Mouse (Mus musculus) heart, embryonic 13.5 days (tissue): ENCODE results near the gene Mrpl23. TPM values are rescaled to one million over a fixed set of nuclear protein-coding genes. Genes with fewer than 3 reads are reported as not detected.

ENCODE experiments used
- ATAC-seq: fragments of 200-750 bp; cut with Nextera tagmentation; 2 replicates; pipeline ENCODE4 v1.8.0; 2017; ENCODE audit warnings: moderate TSS enrichment; ENCODE audit not compliant: insufficient number of reproducible peaks, low FRiP score, low TSS enrichment; ENCODE audit errors: extremely low read depth
- H3K27ac ChIP-seq: fragments of 300-500 bp; sonication (generic); replicated peaks from 2 replicates; pipeline ENCODE4 v1.5.1; 2015; ENCODE audit warnings: moderate library complexity, mild to moderate bottlenecking, inconsistent platforms
- H3K27me3 ChIP-seq: fragments of 300-500 bp; sonication (generic); replicated peaks from 2 replicates; pipeline ENCODE4 v1.6.1; 2015; ENCODE audit warnings: mild to moderate bottlenecking, inconsistent platforms
- H3K36me3 ChIP-seq: fragments of 300-500 bp; sonication (generic); 2 replicates; pipeline ENCODE4 v1.6.1; 2015; ENCODE audit warnings: mild to moderate bottlenecking, inconsistent platforms
- H3K4me1 ChIP-seq: fragments of 300-500 bp; sonication (generic); 2 replicates; pipeline ENCODE4 v1.6.1; 2015; ENCODE audit warnings: inconsistent platforms
- H3K4me2 ChIP-seq: fragments of 300-500 bp; sonication (generic); 2 replicates; pipeline ENCODE4 v1.6.1; 2015; ENCODE audit warnings: inconsistent platforms, mild to moderate bottlenecking, moderate library complexity
- H3K4me3 ChIP-seq: fragments of 300-500 bp; sonication (generic); 2 replicates; pipeline ENCODE4 v1.5.1; 2015; ENCODE audit warnings: moderate library complexity, mild to moderate bottlenecking, inconsistent platforms
- H3K9ac ChIP-seq: fragments of 300-500 bp; sonication (generic); 2 replicates; pipeline ENCODE4 v1.6.1; 2015; ENCODE audit warnings: inconsistent platforms, mild to moderate bottlenecking, moderate library complexity
- H3K9me3 ChIP-seq: fragments of 300-500 bp; sonication (generic); 2 replicates; pipeline ENCODE4 v1.6.1; 2016; ENCODE audit warnings: inconsistent platforms
- WGBS: fragments of 180-500 bp; shearing (Covaris S2); methylation state at CpG from one replicate; pipeline ENCODE4 v1.1.7; 2015; ENCODE audit warnings: mixed read lengths; 5-methylcytosine and 5-hydroxymethylcytosine counted together
- polyA plus RNA-seq: library from polyadenylated mRNA; unstranded; fragments of >200 nt; fragmentation: Nextera tagmentation; extraction: Ambion mirVana; gene quantifications from 2 replicates; pipeline ENCODE4 v1.2.1, GENCODE M21; 2015

The Mrpl23 gene
- polyA plus RNA-seq: 15.6 and 17.7 TPM in 2 replicates

GRCm38 (mm10) chr7:142532671-142533058 lies at the start of gene Mrpl23:
TSS of gene Mrpl23 (plus strand) at chr7:142532686.
- peak; percentile 23; the same call in 1 of the 2 replicates for ATAC-seq
- 6% methylated on average over 17 of the region's 17 CpGs for WGBS
- Histone ChIP-seq H3K9me3 (no peaks in the 10 kb centered on the region), H3K27ac (peak within 1 kb of the TSS; percentile 96), H3K36me3 (peaks cover 16% of the 10 kb centered on the region), H3K27me3 (no peaks in the 10 kb centered on the region), H3K4me2 (peak within 1 kb of the TSS; percentile 77), H3K4me1 (peaks cover 73% of the 10 kb centered on the region), H3K9ac (peak within 1 kb of the TSS; percentile 89), H3K4me3 (peak within 1 kb of the TSS; percentile 69)

- Histone ChIP-seq H3K4me1 (peaks cover 91% of the 10 kb centered on the region), H3K27ac (peak overlapping the region; percentile 99), H3K4me2 (peak overlapping the region; percentile 13; the same call in 1 of the 2 replicates), H3K9me3 (no peaks in the 10 kb centered on the region), H3K27me3 (no peaks in the 10 kb centered on the region), H3K9ac (peak overlapping the region; percentile 85), H3K4me3 (no peak overlapping the region), H3K36me3 (peaks cover 17% of the 10 kb centered on the region)
- 18% methylated on average over 11 of the region's 11 CpGs for WGBS
- peak; percentile 2; the same call in 1 of the 2 replicates for ATAC-seq
Measured at GRCm38 (mm10) chr7:142483136-142483535, 49.4 kb upstream of the Mrpl23 start.

- H3K27me3 ChIP-seq: no peaks in the 10 kb centered on the region
Measured at GRCm38 (mm10) chr7:142484780-142485179, 47.7 kb upstream of the Mrpl23 start.

GRCm38 (mm10) chr7:142486751-142487162 lies 45.7 kb upstream of the Mrpl23 start:
- Histone ChIP-seq H3K36me3 (peaks cover 53% of the 10 kb centered on the region), H3K4me2 (no peak overlapping the region), H3K27ac (peak overlapping the region; percentile 99), H3K4me1 (peaks cover 64% of the 10 kb centered on the region), H3K27me3 (no peaks in the 10 kb centered on the region), H3K9me3 (no peaks in the 10 kb centered on the region), H3K9ac (peak overlapping the region; percentile 51), H3K4me3 (no peak overlapping the region)
- ATAC-seq: no peak
- 60% methylated on average over 8 of the region's 8 CpGs for WGBS

More at GRCm38 (mm10) chr7:142484780-142485179, 47.7 kb upstream of the Mrpl23 start:
- 49% methylated on average over 12 of the region's 12 CpGs for WGBS
- H3K9ac ChIP-seq: peak overlapping the region; percentile 85; the same call in 1 of the 2 replicates
- no peak for ATAC-seq
- H3K9me3 ChIP-seq: no peaks in the 10 kb centered on the region
- peaks cover 33% of the 10 kb centered on the region for H3K36me3 ChIP-seq
- no peak overlapping the region for H3K4me2 ChIP-seq
- peaks cover 84% of the 10 kb centered on the region for H3K4me1 ChIP-seq
- H3K4me3 ChIP-seq: no peak overlapping the region
- peak overlapping the region; percentile 99 for H3K27ac ChIP-seq

- no peak for ATAC-seq
- Histone ChIP-seq H3K4me1 (peaks cover 58% of the 10 kb centered on the region), H3K27ac (peak overlapping the region; percentile 99), H3K9ac (peak overlapping the region; percentile 72), H3K9me3 (no peaks in the 10 kb centered on the region), H3K4me3 (no peak overlapping the region), H3K36me3 (peaks cover 59% of the 10 kb centered on the region), H3K27me3 (no peaks in the 10 kb centered on the region), H3K4me2 (peak overlapping the region; percentile 24; the same call in 1 of the 2 replicates)
- WGBS: 22% methylated on average over 9 of the region's 9 CpGs
Measured at GRCm38 (mm10) chr7:142487341-142487859, 45.1 kb upstream of the Mrpl23 start.

GRCm38 (mm10) chr7:142488053-142488452 lies 44.4 kb upstream of the Mrpl23 start:
- H3K27me3 ChIP-seq: no peaks in the 10 kb centered on the region
- WGBS: 72% methylated on average over 3 of the region's 3 CpGs
- H3K9me3 ChIP-seq: no peaks in the 10 kb centered on the region
- peak overlapping the region; percentile 99 for H3K27ac ChIP-seq
- no peak overlapping the region for H3K4me3 ChIP-seq
- peaks cover 62% of the 10 kb centered on the region for H3K36me3 ChIP-seq
- no peak overlapping the region for H3K4me2 ChIP-seq
- peak overlapping the region; percentile 29; the same call in 1 of the 2 replicates for H3K9ac ChIP-seq
- peaks cover 51% of the 10 kb centered on the region for H3K4me1 ChIP-seq
- no peak for ATAC-seq

GRCm38 (mm10) chr7:142493535-142493934 lies 39.0 kb upstream of the Mrpl23 start:
- WGBS: 69% methylated on average over 8 of the region's 8 CpGs
- ATAC-seq: no peak

GRCm38 (mm10) chr7:142496158-142496557 lies 36.3 kb upstream of the Mrpl23 start:
- no peaks in the 10 kb centered on the region for H3K27me3 ChIP-seq
- no peak overlapping the region for H3K27ac ChIP-seq
- no peak overlapping the region for H3K4me3 ChIP-seq
- H3K9ac ChIP-seq: no peak overlapping the region
- H3K36me3 ChIP-seq: peaks cover 21% of the 10 kb centered on the region
- ATAC-seq: no peak
- 78% methylated on average over 3 of the region's 3 CpGs for WGBS
- H3K4me2 ChIP-seq: no peak overlapping the region
- H3K9me3 ChIP-seq: no peaks in the 10 kb centered on the region
- peaks cover 26% of the 10 kb centered on the region for H3K4me1 ChIP-seq

More at GRCm38 (mm10) chr7:142493535-142493934, 39.0 kb upstream of the Mrpl23 start:
- Histone ChIP-seq H3K27ac (peak overlapping the region; percentile 37; the same call in 1 of the 2 replicates), H3K9ac (no peak overlapping the region), H3K27me3 (no peaks in the 10 kb centered on the region), H3K9me3 (no peaks in the 10 kb centered on the region), H3K4me1 (peaks cover 12% of the 10 kb centered on the region), H3K4me2 (no peak overlapping the region), H3K36me3 (peaks cover 47% of the 10 kb centered on the region), H3K4me3 (no peak overlapping the region)

- no peaks in the 10 kb centered on the region for H3K27me3 ChIP-seq
- H3K9me3 ChIP-seq: no peaks in the 10 kb centered on the region
- peaks cover 15% of the 10 kb centered on the region for H3K36me3 ChIP-seq
- no peak overlapping the region for H3K9ac ChIP-seq
- no peak for ATAC-seq
- WGBS: 79% methylated on average over 5 of the region's 5 CpGs
- peaks cover 26% of the 10 kb centered on the region for H3K4me1 ChIP-seq
- H3K27ac ChIP-seq: no peak overlapping the region
- no peak overlapping the region for H3K4me3 ChIP-seq
- H3K4me2 ChIP-seq: no peak overlapping the region
Measured at GRCm38 (mm10) chr7:142496800-142497199, 35.7 kb upstream of the Mrpl23 start.

- H3K4me3 ChIP-seq: no peak overlapping the region
- no peaks in the 10 kb centered on the region for H3K9me3 ChIP-seq
- H3K27me3 ChIP-seq: no peaks in the 10 kb centered on the region
- no peak overlapping the region for H3K27ac ChIP-seq
- no peak for ATAC-seq
- peaks cover 26% of the 10 kb centered on the region for H3K4me1 ChIP-seq
- H3K36me3 ChIP-seq: peaks cover 6% of the 10 kb centered on the region; the same call in 1 of the 2 replicates
- H3K4me2 ChIP-seq: no peak overlapping the region
- H3K9ac ChIP-seq: no peak overlapping the region
- WGBS: 88% methylated on average over 2 of the region's 2 CpGs
Measured at GRCm38 (mm10) chr7:142497775-142498174, 34.7 kb upstream of the Mrpl23 start.

- Histone ChIP-seq H3K36me3 (peaks cover 6% of the 10 kb centered on the region; the same call in 1 of the 2 replicates), H3K4me1 (peaks cover 22% of the 10 kb centered on the region), H3K27me3 (no peaks in the 10 kb centered on the region), H3K4me3 (no peak within 1 kb of the TSS), H3K27ac (peak within 1 kb of the TSS; percentile 63), H3K4me2 (no peak within 1 kb of the TSS), H3K9me3 (no peaks in the 10 kb centered on the region), H3K9ac (no peak within 1 kb of the TSS)
- WGBS: 85% methylated on average over 2 of the region's 2 CpGs
- no peak for ATAC-seq
Measured at GRCm38 (mm10) chr7:142498575-142498974, 33.9 kb upstream of the Mrpl23 start, which contains the start of gene Tnnt3. TSS of gene Tnnt3 (plus strand) at chr7:142498836.
